Mouse (Mus musculus) spleen, adult 2 months (tissue): ENCODE data around the gene Slc4a10. TPM values are rescaled to one million over a fixed set of nuclear protein-coding genes. Genes with fewer than 3 reads are reported as not detected.

Experiments
- DNase-seq, 2 experiments: peaks; one replicate each; pipeline versions ENCODE4 v3.0.0 to v3.0.0-alpha.2; 2012 to 2021; ENCODE audit warnings: low spot score in 2 of 2, low read depth in 1 of 2
- H3K27ac ChIP-seq: fragments of 200-500 bp; 2 replicates; pipeline ENCODE4 v1.5.1; 2012; ENCODE audit warnings: low read length, inconsistent platforms; ENCODE audit not compliant: insufficient read depth
- H3K27me3 ChIP-seq: fragments of 200-500 bp; 2 replicates; pipeline ENCODE4 v1.6.1; 2012; ENCODE audit warnings: mild to moderate bottlenecking, moderate library complexity, low read length, inconsistent platforms; ENCODE audit not compliant: control insufficient read depth, insufficient read depth
- H3K36me3 ChIP-seq: fragments of 200-500 bp; 2 replicates; pipeline ENCODE4 v1.6.1; 2012; ENCODE audit warnings: mild to moderate bottlenecking, low read length, inconsistent platforms; ENCODE audit not compliant: control insufficient read depth, insufficient read depth
- H3K4me1 ChIP-seq: fragments of 200-500 bp; 2 replicates; pipeline ENCODE4 v1.6.1; 2011; ENCODE audit warnings: inconsistent platforms; ENCODE audit not compliant: control insufficient read depth, insufficient read depth, insufficient read length
- H3K4me3 ChIP-seq: fragments of 200-500 bp; 2 replicates; pipeline ENCODE4 v1.5.1; 2011; ENCODE audit warnings: mild to moderate bottlenecking, inconsistent platforms; ENCODE audit not compliant: insufficient read depth, insufficient read length; ENCODE audit errors: extremely low read depth
- CTCF ChIP-seq: fragments of 200-500 bp; IDR thresholded peaks from 2 replicates; pipeline ENCODE4 v1.5.1; 2011; ENCODE audit warnings: mild to moderate bottlenecking, inconsistent platforms; ENCODE audit not compliant: insufficient read depth, insufficient read length, insufficient replicate concordance; ENCODE audit errors: extremely low read depth
- POLR2A ChIP-seq: fragments of 200-500 bp; IDR thresholded peaks from 2 replicates; pipeline ENCODE4 v1.6.1; 2011; ENCODE audit warnings: low read depth, low read length, inconsistent platforms
- WGBS: fragments of 180-500 bp; shearing (Covaris S2); methylation state at CpG from one replicate; pipeline ENCODE4 v1.1.7; 2018; 5-methylcytosine and 5-hydroxymethylcytosine counted together
- polyA plus RNA-seq: library from polyadenylated mRNA; depleted of rRNA; stranded (reverse); fragments of >200 nt; gene quantifications from 2 replicates; pipeline ENCODE4 v1.2.3, GENCODE M21; 2012

Slc4a10 gene
- polyA plus RNA-seq, 1 experiment: not detected

DNA sequence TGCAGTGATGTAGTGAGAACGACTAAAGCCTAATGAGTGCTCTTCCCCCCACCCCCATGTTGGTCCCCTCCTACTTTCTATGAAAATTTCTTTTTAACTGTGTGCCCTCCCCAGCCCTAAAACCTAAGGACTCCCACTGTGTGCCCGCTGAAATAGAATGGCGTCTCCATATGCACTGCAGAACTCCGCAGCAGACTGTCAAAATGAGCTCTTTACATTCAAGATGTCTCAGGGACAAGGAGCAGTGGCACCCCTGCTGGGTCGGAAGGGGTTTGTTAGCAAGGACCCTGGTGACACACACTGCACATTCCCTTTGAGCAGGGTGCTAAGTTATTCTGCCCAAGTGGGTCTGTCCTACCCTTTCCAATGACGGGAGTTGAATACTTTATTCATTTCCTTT, 309.5 kb downstream of the Slc4a10 start:
- Histone ChIP-seq H3K4me1 (no peaks in the 10 kb centered on the region), H3K4me3 (no peak overlapping the region), H3K27me3 (no peaks in the 10 kb centered on the region), H3K27ac (no peak overlapping the region), H3K36me3 (peaks cover 19% of the 10 kb centered on the region; the same call in 1 of the 2 replicates)
- no peak for TF ChIP-seq CTCF
- no peak for TF ChIP-seq POLR2A
- DNase-seq: no peak
- 85% methylated on average over 6 of the region's 6 CpGs for WGBS

DNA sequence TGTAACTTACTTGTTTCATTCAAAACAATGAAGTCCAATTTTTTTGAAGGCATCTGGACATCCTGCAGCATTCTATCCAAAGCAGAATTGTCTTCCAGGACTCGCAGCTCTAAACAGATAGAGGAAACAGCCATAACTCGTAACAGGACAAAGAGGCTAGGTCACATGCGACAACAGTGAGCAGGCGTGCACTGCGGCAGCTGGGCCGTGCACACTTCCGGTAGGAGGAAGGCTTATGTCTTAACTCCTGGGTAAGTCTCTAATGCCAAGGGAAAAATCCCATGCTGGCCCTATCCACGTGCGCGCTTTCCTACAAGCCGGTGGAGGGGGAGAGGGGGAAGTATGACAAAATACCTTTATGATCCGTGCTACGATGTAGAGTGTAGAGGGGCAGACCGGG, 310.3 kb downstream of the Slc4a10 start:
- DNase-seq: no peak
- Histone ChIP-seq H3K27me3 (no peaks in the 10 kb centered on the region), H3K27ac (no peak overlapping the region), H3K36me3 (peaks cover 20% of the 10 kb centered on the region; the same call in 1 of the 2 replicates), H3K4me1 (no peaks in the 10 kb centered on the region), H3K4me3 (no peak overlapping the region)
- TF ChIP-seq POLR2A (no peak), CTCF (no peak)
- WGBS: 89% methylated on average over 14 of the region's 14 CpGs

GRCm38 (mm10) chr2:62357259-62357658, 311.0 kb downstream of the Slc4a10 start:
- Histone ChIP-seq H3K4me1 (no peaks in the 10 kb centered on the region), H3K36me3 (peaks cover 23% of the 10 kb centered on the region; the same call in 1 of the 2 replicates), H3K27ac (no peak overlapping the region), H3K4me3 (no peak overlapping the region), H3K27me3 (no peaks in the 10 kb centered on the region)
- TF ChIP-seq POLR2A: no peak
- no peak for TF ChIP-seq CTCF
- 93% methylated on average over 7 of the region's 7 CpGs for WGBS
- no peak for DNase-seq

GRCm38 (mm10) chr2:62360872-62361271, 314.6 kb downstream of the Slc4a10 start:
- no peak for TF ChIP-seq CTCF
- no peak for TF ChIP-seq POLR2A
- 84% methylated on average over 6 of the region's 6 CpGs for WGBS
- Histone ChIP-seq H3K36me3 (peaks cover 23% of the 10 kb centered on the region), H3K27me3 (no peaks in the 10 kb centered on the region), H3K4me3 (no peak overlapping the region), H3K27ac (no peak overlapping the region), H3K4me1 (no peaks in the 10 kb centered on the region)
- DNase-seq: no peak

DNA sequence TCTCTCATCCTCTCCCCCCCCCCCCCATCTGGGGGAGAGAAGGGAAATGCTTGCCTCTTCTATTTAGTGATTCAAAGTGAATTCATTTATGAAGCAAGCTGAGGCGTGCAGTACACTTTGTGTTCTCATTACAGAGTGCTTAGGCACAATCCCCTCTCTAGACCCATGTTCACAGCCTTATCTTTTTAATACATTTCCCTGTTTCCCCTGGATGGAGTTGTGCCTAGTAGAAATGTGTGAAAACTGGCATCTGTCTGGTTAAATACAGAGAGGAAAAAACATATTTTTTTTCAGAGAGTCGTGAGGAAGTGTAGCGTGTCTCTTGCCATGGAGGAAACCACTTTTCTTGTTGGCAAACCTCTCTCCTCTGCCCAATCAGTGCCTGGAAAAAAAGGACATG, 315.3 kb downstream of the Slc4a10 start:
- Histone ChIP-seq H3K4me3 (no peak overlapping the region), H3K36me3 (peaks cover 21% of the 10 kb centered on the region), H3K27me3 (no peaks in the 10 kb centered on the region), H3K27ac (no peak overlapping the region), H3K4me1 (no peaks in the 10 kb centered on the region)
- TF ChIP-seq CTCF: no peak
- TF ChIP-seq POLR2A: no peak
- 70% methylated on average over 3 of the region's 3 CpGs for WGBS
- no peak for DNase-seq

- no peaks in the 10 kb centered on the region for H3K4me1 ChIP-seq
- whole genome bisulfite sequencing: 93% methylated on average over 9 of the region's 9 CpGs
Measured at GRCm38 (mm10) chr2:62362211-62362610, 315.9 kb downstream of the Slc4a10 start.

DNA sequence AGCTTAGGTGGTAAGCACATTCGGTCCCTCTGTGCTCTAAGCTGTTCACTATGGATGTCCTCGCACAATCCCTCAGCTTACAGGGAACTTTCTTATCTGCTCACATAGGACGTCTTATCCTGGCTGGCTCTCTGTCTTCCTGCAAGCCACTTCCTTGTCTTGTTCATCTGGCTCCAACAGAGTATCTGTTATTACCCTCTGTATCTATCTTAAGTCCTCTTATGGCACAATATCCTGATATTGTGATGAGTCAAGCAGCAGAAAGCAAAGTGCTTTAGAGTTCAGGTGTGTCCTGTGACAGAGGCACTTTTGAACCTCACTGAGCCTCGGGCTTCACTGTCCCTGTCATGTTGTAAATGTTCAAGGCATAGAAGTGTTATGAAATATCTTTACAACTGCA, 317.3 kb downstream of the Slc4a10 start:
- Histone ChIP-seq H3K4me3 (no peak overlapping the region), H3K27me3 (no peaks in the 10 kb centered on the region), H3K36me3 (peaks cover 13% of the 10 kb centered on the region), H3K27ac (no peak overlapping the region), H3K4me1 (no peaks in the 10 kb centered on the region)
- DNase-seq: no peak
- WGBS: 75% methylated on average over 4 of the region's 4 CpGs
- TF ChIP-seq CTCF (no peak), POLR2A (no peak)

More at GRCm38 (mm10) chr2:62362211-62362610, 315.9 kb downstream of the Slc4a10 start:
- peaks cover 16% of the 10 kb centered on the region for H3K36me3 ChIP-seq
- no peak for DNase-seq
- no peak overlapping the region for H3K4me3 ChIP-seq
- no peak overlapping the region for H3K27ac ChIP-seq
- no peaks in the 10 kb centered on the region for H3K27me3 ChIP-seq
- TF ChIP-seq POLR2A: no peak

DNA sequence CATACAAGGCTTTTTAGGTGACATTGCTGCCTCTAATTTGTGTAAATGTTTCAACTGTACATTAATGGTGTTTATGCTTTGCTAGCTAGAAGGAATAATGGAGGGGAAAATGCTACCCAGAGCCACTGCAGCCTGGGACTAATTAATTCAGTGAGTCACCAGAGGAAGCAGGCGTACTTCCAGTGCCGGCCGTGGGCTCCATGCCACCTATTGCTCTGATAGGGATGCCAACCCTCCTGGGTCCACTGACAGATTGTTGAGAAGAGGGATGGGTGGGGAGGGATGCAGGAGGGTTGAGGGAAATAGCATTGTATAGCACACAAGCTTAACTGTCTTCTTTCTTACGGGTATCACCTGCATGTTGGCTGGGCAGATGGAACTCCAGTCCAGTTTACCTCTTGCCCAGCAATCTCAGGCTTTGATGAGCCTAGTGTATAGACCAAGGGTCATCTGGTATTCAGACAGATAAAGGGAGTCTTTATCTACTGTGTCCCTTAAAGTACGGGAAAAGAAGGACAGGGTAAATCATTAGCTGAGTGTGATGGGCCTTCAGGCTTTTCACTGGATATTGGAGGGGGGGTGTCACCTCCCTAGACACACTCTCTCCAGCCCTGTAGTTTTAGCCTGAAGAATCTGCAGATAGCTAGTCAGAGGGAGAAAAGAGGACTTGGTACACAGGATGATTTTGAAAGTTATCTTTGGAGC, 322.2 kb downstream of the Slc4a10 start:
- no peak for DNase-seq

More for the DNA sequence above, 322.2 kb downstream of the Slc4a10 start:
- no peak for TF ChIP-seq CTCF
- no peak for TF ChIP-seq POLR2A
- Histone ChIP-seq H3K27me3 (no peaks in the 10 kb centered on the region), H3K27ac (no peak overlapping the region), H3K36me3 (peaks cover 12% of the 10 kb centered on the region), H3K4me1 (no peaks in the 10 kb centered on the region; the same call in 1 of the 2 replicates), H3K4me3 (no peak overlapping the region)
- 90% methylated on average over 5 of the region's 5 CpGs for WGBS
